Mouse (Mus musculus) heart, adult 11 months (tissue): ENCODE results near the gene Tex44.

ENCODE experiments used
- DNase-seq: peaks from one replicate; pipeline ENCODE4 v3.0.0; 2022

The Tex44 gene

GRCm38 (mm10) chr1:86448272-86448671, 22.1 kb downstream of the Tex44 start:
- peak; percentile 97 for DNase-seq

GRCm38 (mm10) chr1:86449966-86450365, 23.8 kb downstream of the Tex44 start:
- no peak for DNase-seq

- no peak for DNase-seq
Measured at GRCm38 (mm10) chr1:86452713-86453112, 26.6 kb downstream of the Tex44 start.

GRCm38 (mm10) chr1:86456892-86457581, 30.9 kb downstream of the Tex44 start:
- DNase-seq: no peak

- DNase-seq: no peak
Measured at GRCm38 (mm10) chr1:86459371-86459770, 33.2 kb downstream of the Tex44 start.

GRCm38 (mm10) chr1:86464223-86464874, 38.2 kb downstream of the Tex44 start:
- peak; percentile 92 for DNase-seq

GRCm38 (mm10) chr1:86464875-86465224, 38.7 kb downstream of the Tex44 start:
- DNase-seq: peak; percentile 92

GRCm38 (mm10) chr1:86467416-86467815, 41.3 kb downstream of the Tex44 start:
- peak; percentile 90 for DNase-seq

- DNase-seq: no peak
Measured at GRCm38 (mm10) chr1:86469876-86470275, 43.7 kb downstream of the Tex44 start.

GRCm38 (mm10) chr1:86470519-86471181, 44.5 kb downstream of the Tex44 start:
- peak; percentile 100 for DNase-seq

GRCm38 (mm10) chr1:86471504-86471961, 45.4 kb downstream of the Tex44 start:
- peak; percentile 92 for DNase-seq

- peak; percentile 99 for DNase-seq
Measured at GRCm38 (mm10) chr1:86472197-86472952, 46.2 kb downstream of the Tex44 start.

GRCm38 (mm10) chr1:86473109-86473760, 47.1 kb downstream of the Tex44 start:
- DNase-seq: no peak
